Comparison of ENCODE assay signal across 12 mouse cellular contexts in the genomic region with DNA sequence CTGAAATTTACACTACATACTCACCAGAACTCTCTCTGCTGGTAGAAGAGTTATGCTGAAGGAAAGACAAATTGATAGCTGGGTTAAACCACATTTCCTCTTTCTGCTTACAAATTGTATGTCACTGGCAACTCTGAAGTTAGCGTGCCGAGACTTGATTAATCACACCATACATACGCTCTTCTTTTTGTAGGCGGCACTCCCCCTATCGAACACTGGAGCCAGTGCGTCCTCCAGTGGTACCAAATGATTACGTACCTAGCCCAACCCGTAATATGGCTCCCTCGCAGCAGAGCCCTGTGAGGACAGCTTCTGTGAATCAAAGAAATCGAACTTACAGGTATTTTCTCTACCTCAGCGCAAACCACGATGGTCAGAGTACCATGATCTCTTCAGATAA. TPM values are rescaled to one million over a fixed set of nuclear protein-coding genes. Genes with fewer than 3 reads are reported as not detected.
DNase-seq lines count a peak whose midpoint lies in the region; ATAC-seq and TF ChIP-seq lines count a peak whose summit lies in the region.
"Had no signal": no experiment of that assay in that cellular context is flagged by ENCODE, and none has a peak within 500 bp of the region (broad histone marks: within the 10 kb centered on the region; RNA-seq: fewer than 3 reads in every experiment).

No protein-coding gene starts in this region.

- H3K4me2 ChIP-seq in hindbrain, postnatal 0 days (ENCODE audit: low read depth, low read length): no peak overlapping the region
- H3K4me2 ChIP-seq in hindbrain, embryonic 13.5 days: no peak overlapping the region
- H3K4me2 ChIP-seq: limb, embryonic 12.5 days had no signal

- H3K4me1 ChIP-seq in hindbrain, postnatal 0 days (ENCODE audit: insufficient read depth, low read length): no peaks in the 10 kb centered on the region
- H3K4me1 ChIP-seq in hindbrain, embryonic 13.5 days (replicated peaks): no peaks in the 10 kb centered on the region
- H3K4me1 ChIP-seq: limb, embryonic 12.5 days had no signal

- no peak for ATAC-seq in hindbrain, postnatal 0 days
- no peak for ATAC-seq in hindbrain, embryonic 13.5 days (ENCODE audit: low FRiP score)
- 0 out of 2 replicates have a peak, but pooled peaks have one; percentile 49 for ATAC-seq in erythroblast, adult 5-6 weeks (replicated peaks; ENCODE audit: low FRiP score, poor library complexity, severe bottlenecking)
- ATAC-seq in monocyte, adult 5-6 weeks (replicated peaks; ENCODE audit: insufficient number of reproducible peaks, low FRiP score, low TSS enrichment, poor library complexity, severe bottlenecking): 0 out of 2 replicates have a peak, but pooled peaks have one; percentile 40
- ATAC-seq: hindbrain, embryonic 16.5 days had no signal

- WGBS in hindbrain, postnatal 0 days: 79% methylated on average over 12 of the region's 12 CpGs
- 80% methylated on average over 12 of the region's 12 CpGs for WGBS in hindbrain, embryonic 13.5 days

- H3K4me3 ChIP-seq in hindbrain, postnatal 0 days (ENCODE audit: low read length): no peak overlapping the region
- H3K4me3 ChIP-seq in hindbrain, embryonic 13.5 days: no peak overlapping the region
- H3K4me3 ChIP-seq: limb, embryonic 12.5 days; myocyte had no signal

- peaks cover 4% of the 10 kb centered on the region; the same call in 1 of the 2 replicates for H3K36me3 ChIP-seq in hindbrain, postnatal 0 days (ENCODE audit: insufficient read depth, low read length)
- H3K36me3 ChIP-seq in hindbrain, embryonic 13.5 days: peaks cover 39% of the 10 kb centered on the region

- peak; percentile 26 for DNase-seq in hindbrain, postnatal 0 days (ENCODE audit: low spot score)
- DNase-seq in CD8-positive naive resting alpha-beta T cell, adult 2 months (ENCODE audit: low read depth in 2 of 2, low spot score in 2 of 2): peak; percentile 29 to 53
- no peak for DNase-seq in yolk sac, embryonic 10.5 days (ENCODE audit: low spot score)
- DNase-seq in testis, postnatal 10 days (ENCODE audit: low spot score): no peak
- DNase-seq in adipocyte (ENCODE audit: low spot score): no peak
- DNase-seq: cerebellum, adult 9-11 months had no signal

- no peak overlapping the region for H3K9ac ChIP-seq in hindbrain, postnatal 0 days (replicated peaks; ENCODE audit: low read length)
- H3K9ac ChIP-seq in hindbrain, embryonic 13.5 days: no peak overlapping the region
- H3K9ac ChIP-seq: limb, embryonic 12.5 days had no signal

- no peak overlapping the region for H3K27ac ChIP-seq in hindbrain, postnatal 0 days
- H3K27ac ChIP-seq in hindbrain, embryonic 13.5 days: no peak overlapping the region
- H3K27ac ChIP-seq: limb, embryonic 12.5 days had no signal

- TF ChIP-seq CTCF in hindbrain, postnatal 0 days (IDR thresholded peaks at IDR 0.05; ENCODE audit: low read depth): peak; percentile 41

- H3K9me3 ChIP-seq in hindbrain, postnatal 0 days (ENCODE audit: low read length): no peaks in the 10 kb centered on the region
- H3K9me3 ChIP-seq in hindbrain, embryonic 13.5 days: no peaks in the 10 kb centered on the region
- H3K9me3 ChIP-seq: limb, embryonic 12.5 days had no signal

- no peaks in the 10 kb centered on the region for H3K27me3 ChIP-seq in hindbrain, postnatal 0 days (ENCODE audit: insufficient read depth, low read length)
- no peaks in the 10 kb centered on the region for H3K27me3 ChIP-seq in hindbrain, embryonic 13.5 days
- H3K27me3 ChIP-seq: limb, embryonic 12.5 days had no signal

RNA-seq across cellular contexts. Expression of gene Abi2, which starts 37.6 kb away (rescaled TPM):
- total RNA-seq in hindbrain, postnatal 0 days (2014; rRNA removed): 251 and 254 TPM in 2 replicates
- 62.0 and 72.9 TPM in 2 replicates for polyA plus RNA-seq in hindbrain, postnatal 0 days (2015; fragmentation: Nextera tagmentation; extraction: Ambion mirVana)
- polyA plus RNA-seq in hindbrain, embryonic 13.5 days (2015; fragmentation: Nextera tagmentation; extraction: Ambion mirVana): 71.7 and 77.3 TPM in 2 replicates
- total RNA-seq in erythroblast, adult 5-6 weeks (2015; ENCODE audit: low replicate concordance): 3.3 and 3.5 TPM in 2 replicates
- 1.3 and 3.3 TPM in 2 replicates for total RNA-seq in erythroblast, adult 5-6 weeks (2017; ENCODE audit: low replicate concordance)
- 5.9 to 11.5 TPM (median 8.9 TPM) in 3 replicates for total RNA-seq in monocyte, adult 5-6 weeks (2017)

Comparison
In these comparisons a context has a peak if more than half of its experiments do, and no peak if none do; other contexts are left out.
1. ATAC-seq: peak in erythroblast, adult 5-6 weeks (single experiment) and monocyte, adult 5-6 weeks (single experiment); none in hindbrain, postnatal 0 days (single experiment) and hindbrain, embryonic 13.5 days (single experiment).
2. DNase-seq: peak in hindbrain, postnatal 0 days (single experiment) and CD8-positive naive resting alpha-beta T cell, adult 2 months (2 of 2); none in yolk sac, embryonic 10.5 days (single experiment), testis, postnatal 10 days (single experiment) and adipocyte (single experiment).
3. RNA of gene Abi2, which starts 37.6 kb away (total RNA-seq): 251 to 254 TPM in hindbrain, postnatal 0 days; 5.9 to 11.5 TPM in monocyte, adult 5-6 weeks and 1.3 to 3.5 TPM in erythroblast, adult 5-6 weeks; every median in the first group is over 10 times any median in the second.